Mouse (Mus musculus) olfactory bulb, adult 2 months (tissue): Measurements from ENCODE around the gene Kif13a.

ENCODE experiments used
- CTCF ChIP-seq: fragments of 200-500 bp; IDR thresholded peaks from 2 replicates; pipeline ENCODE4 v1.5.1; 2012; ENCODE audit warnings: low read depth, mild to moderate bottlenecking, low read length, moderate library complexity; ENCODE audit not compliant: insufficient read depth
- POLR2A ChIP-seq: fragments of 200-500 bp; IDR thresholded peaks from 2 replicates; pipeline ENCODE4 v1.6.1; 2012; ENCODE audit warnings: mild to moderate bottlenecking, low read depth, low read length, moderate library complexity; ENCODE audit not compliant: insufficient read depth

DNA sequence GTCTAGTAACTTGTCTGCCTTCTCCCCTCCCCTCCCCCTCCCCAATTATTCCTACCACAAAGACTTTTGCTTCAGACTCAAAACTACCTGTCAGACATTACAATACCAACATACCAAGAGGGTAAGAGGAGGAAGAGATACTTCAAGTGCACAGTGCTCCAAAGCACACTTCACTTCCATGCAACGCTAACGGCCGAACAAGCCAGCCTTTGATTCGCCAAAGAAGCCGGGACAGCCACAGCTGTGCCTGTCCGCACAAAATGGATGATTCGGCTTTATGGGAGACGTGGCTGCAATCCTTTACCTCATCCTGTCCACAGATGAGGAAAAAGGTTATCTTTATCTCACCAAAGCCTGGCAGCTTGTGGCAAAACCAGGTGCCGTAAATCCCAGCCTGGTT is 84.2 kb downstream of the Kif13a start:
- TF ChIP-seq POLR2A (no peak), CTCF (no peak)
